28 mouse cellular contexts compared by ENCODE assay signal in genomic region chr4:53590691-53591447, GRCm38 (mm10). TPM values are rescaled to one million over a fixed set of nuclear protein-coding genes. Genes with fewer than 3 reads are reported as not detected.
DNase-seq lines count a peak whose midpoint lies in the region; ATAC-seq and TF ChIP-seq lines count a peak whose summit lies in the region.
"Had no signal": no experiment of that assay in that cellular context is flagged by ENCODE, and none has a peak within 500 bp of the region (broad histone marks: within the 10 kb centered on the region; RNA-seq: fewer than 3 reads in every experiment).

No protein-coding gene starts in this region.

- no peak for TF ChIP-seq EP300 in heart, postnatal 0 days (IDR thresholded peaks at IDR 0.05; ENCODE audit: low read depth)

- H3K4me1 ChIP-seq in heart, postnatal 0 days (ENCODE audit: control insufficient read depth, insufficient read depth): peaks cover 5% of the 10 kb centered on the region; the same call in 1 of the 2 replicates
- H3K4me1 ChIP-seq: hindbrain, embryonic 12.5 days; limb, embryonic 13.5 days; neural tube, embryonic 15.5 days; stomach, embryonic 15.5 days had no signal

- intact Hi-C loops in gastrocnemius, adult 2 months (cut with DNase I): loop anchor here (5.0 kb wide), 4 partner anchors 44 to 474 kb away; partner anchors contain the start of gene Slc44a1
- intact Hi-C loops in heart, postnatal 36 days (cut with DNase I): loop anchor here (5.0 kb wide), 1 partner anchor 209 kb away; no protein-coding TSS in a partner anchor

- H3K9ac ChIP-seq in heart, postnatal 0 days (replicated peaks; ENCODE audit: low read depth, low read length): no peak overlapping the region
- H3K9ac ChIP-seq: embryonic facial prominence, embryonic 12.5 days; hindbrain, embryonic 12.5 days; limb, embryonic 13.5 days; liver, embryonic 13.5 days; midbrain, embryonic 15.5 days; neural tube, embryonic 15.5 days; stomach, embryonic 15.5 days had no signal

- no peak for ATAC-seq in heart, postnatal 0 days (ENCODE audit: insufficient read depth, low read depth)
- ATAC-seq: forebrain, embryonic 14.5 days; lung, postnatal 0 days had no signal

- no peak overlapping the region for H3K4me2 ChIP-seq in heart, postnatal 0 days (ENCODE audit: low read depth, low read length)
- H3K4me2 ChIP-seq: embryonic facial prominence, embryonic 12.5 days; hindbrain, embryonic 12.5 days; limb, embryonic 13.5 days; liver, embryonic 13.5 days; midbrain, embryonic 15.5 days; neural tube, embryonic 15.5 days; stomach, embryonic 15.5 days had no signal

- no peak overlapping the region for H3K4me3 ChIP-seq in gastrocnemius, adult 2 months
- H3K4me3 ChIP-seq in heart, postnatal 0 days (ENCODE audit: low read depth, low read length): no peak overlapping the region
- H3K4me3 ChIP-seq in layer of hippocampus, adult 2 months: no peak overlapping the region
- H3K4me3 ChIP-seq: embryonic facial prominence, embryonic 12.5 days; hindbrain, embryonic 12.5 days; limb, embryonic 13.5 days; liver, embryonic 13.5 days; midbrain, embryonic 15.5 days; neural tube, embryonic 15.5 days; stomach, embryonic 15.5 days had no signal

- H3K9me3 ChIP-seq in heart, postnatal 0 days (replicated peaks; ENCODE audit: control insufficient read depth, low read length): no peaks in the 10 kb centered on the region
- H3K9me3 ChIP-seq: embryonic facial prominence, embryonic 12.5 days; G1E; hindbrain, embryonic 12.5 days; limb, embryonic 13.5 days; liver, embryonic 13.5 days; midbrain, embryonic 15.5 days; neural tube, embryonic 15.5 days; stomach, embryonic 15.5 days had no signal

- H3K36me3 ChIP-seq in heart, postnatal 0 days (replicated peaks; ENCODE audit: control insufficient read depth, insufficient read depth, low read length): no peaks in the 10 kb centered on the region
- H3K36me3 ChIP-seq: embryonic facial prominence, embryonic 12.5 days; G1E; hindbrain, embryonic 12.5 days; limb, embryonic 13.5 days; liver, embryonic 13.5 days; midbrain, embryonic 15.5 days; neural tube, embryonic 15.5 days; stomach, embryonic 15.5 days had no signal

- DNase-seq in gastrocnemius, adult 2 months: no peak
- DNase-seq in gastrocnemius, adult 18-20 months (ENCODE audit: low spot score): no peak
- no peak for DNase-seq in heart, postnatal 0 days (ENCODE audit: low spot score)
- DNase-seq in heart, postnatal 36 days: no peak
- DNase-seq in layer of hippocampus, adult 2 months (ENCODE audit: low spot score in 2 of 2): no peak
- DNase-seq in layer of hippocampus, postnatal 10 days (ENCODE audit: low spot score in 2 of 2): no peak
- DNase-seq in cerebellum, postnatal 10 days: no peak
- DNase-seq: adrenal gland, adult 8-10 months; cerebellum, adult 8-10 months; cerebellum, postnatal 36 days; embryo, embryonic 11 days; gastrocnemius, postnatal 36 days; kidney, adult 11 months; liver, embryonic 13.5 days; lung, adult 18-20 months; lung, postnatal 4 days; retina, postnatal 1 day; right cerebral cortex, postnatal 14 days; thymus, postnatal 14 days had no signal

- no peaks in the 10 kb centered on the region for H3K27me3 ChIP-seq in heart, postnatal 0 days (ENCODE audit: control insufficient read depth, insufficient read depth, low read length)
- H3K27me3 ChIP-seq: embryonic facial prominence, embryonic 12.5 days; hindbrain, embryonic 12.5 days; limb, embryonic 13.5 days; liver, embryonic 13.5 days; midbrain, embryonic 15.5 days; neural tube, embryonic 15.5 days; stomach, embryonic 15.5 days had no signal

- no peak for TF ChIP-seq CTCF in gastrocnemius, adult 2 months (IDR thresholded peaks at IDR 0.05)
- no peak for TF ChIP-seq CTCF in heart, postnatal 0 days (IDR thresholded peaks at IDR 0.05; ENCODE audit: low read depth)
- no peak for TF ChIP-seq CTCF in layer of hippocampus, adult 2 months (conservative IDR thresholded peaks at IDR 0.05)

- H3K27ac ChIP-seq in gastrocnemius, adult 2 months: peak overlapping the region; percentile 80
- H3K27ac ChIP-seq in heart, postnatal 0 days (ENCODE audit: low read depth): peak overlapping the region; percentile 84
- H3K27ac ChIP-seq in layer of hippocampus, adult 2 months: peak overlapping the region; percentile 6; the same call in 1 of the 2 replicates
- H3K27ac ChIP-seq: embryonic facial prominence, embryonic 12.5 days; hindbrain, embryonic 12.5 days; limb, embryonic 13.5 days; liver, embryonic 13.5 days; neural tube, embryonic 15.5 days had no signal

- 80% methylated on average over 7 of the region's 7 CpGs for WGBS in heart, postnatal 0 days

RNA-seq across cellular contexts. Expression of gene Fsd1l, which starts 40.4 kb away (rescaled TPM):
- total RNA-seq in gastrocnemius, adult 2 months (2021): 10 to 100 TPM; 10.7 to 12.8 TPM
- 10 to 100 TPM in 1 of 2 experiments, 1 to 10 TPM in 1; 9.9 to 10.9 TPM for total RNA-seq in gastrocnemius, adult 18-20 months (2021)
- 6.3 and 8.1 TPM in 2 replicates for total RNA-seq in heart, postnatal 0 days (2014; rRNA removed; ENCODE audit: low replicate concordance)
- 7.0 and 7.8 TPM in 2 replicates for polyA plus RNA-seq in heart, postnatal 0 days (2015; fragmentation: Nextera tagmentation; extraction: Ambion mirVana)
- total RNA-seq in heart, postnatal 36 days (2021): 10 to 100 TPM; 43.6 to 47.7 TPM
- total RNA-seq in layer of hippocampus, adult 2 months (2021): 10 to 100 TPM; 29.2 to 32.5 TPM
- total RNA-seq in layer of hippocampus, postnatal 10 days (2021): 10 to 100 TPM; 45.4 to 49.0 TPM
- polyA plus RNA-seq: G1E had no signal

Comparison
In these comparisons a context has a peak if more than half of its experiments do, and no peak if none do; other contexts are left out.
1. H3K27ac ChIP-seq: peak in every context shown above with its lines; median percentile 84 in heart, postnatal 0 days; 80 in gastrocnemius, adult 2 months; 6 in layer of hippocampus, adult 2 months.